Mouse (Mus musculus): ENCODE measurements around the gene Slc4a2. TPM values are rescaled to one million over a fixed set of nuclear protein-coding genes. Genes with fewer than 3 reads are reported as not detected.
A peak's percentile ranks its signal among the peaks of the same experiment; 100 is the strongest.

Slc4a2 gene
- total and polyA plus RNA-seq, 3 experiments, result 22.4 to 37.9 (median 25.9) TPM

DNA sequence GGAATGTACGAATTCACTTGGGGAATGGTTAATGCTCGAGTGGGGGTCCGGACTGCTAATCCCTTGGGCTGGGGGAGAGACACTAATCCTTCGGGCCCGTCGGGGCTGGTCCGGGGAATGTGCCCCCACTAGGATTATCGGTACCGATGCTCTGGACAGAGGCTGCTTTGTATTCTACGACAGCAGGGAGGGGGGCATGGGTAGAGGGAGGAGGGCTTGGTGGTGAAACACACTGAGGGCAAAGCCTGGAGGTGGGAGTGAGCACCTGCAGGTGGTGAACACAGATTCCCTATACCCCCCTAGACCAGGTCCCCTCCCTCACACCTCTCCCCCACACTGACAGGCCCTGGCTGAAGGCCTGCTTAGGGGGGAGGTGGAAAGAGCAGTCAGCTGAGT lies 2.4 kb downstream of the Slc4a2 start:
- peak overlapping the region; percentile 69 for H3K4me3 ChIP-seq
- H3K27ac ChIP-seq, result no peak overlapping the region; the same call in 1 of the 2 replicates
- no peaks in the 10 kb centered on the region for H3K36me3 ChIP-seq (ENCODE audit: control insufficient read depth, insufficient read depth, low read length)
- 10% methylated on average over 10 of the region's 10 CpGs for WGBS
- H3K4me1 ChIP-seq (ENCODE audit: control insufficient read depth, insufficient read depth, low read length), result peaks cover 8% of the 10 kb centered on the region
- no peaks in the 10 kb centered on the region for H3K27me3 ChIP-seq (ENCODE audit: control insufficient read depth, insufficient read depth, low read length)
- intact Hi-C loops (cut with DNase I), result loop anchor here (2.0 kb wide), 1 partner anchor 19 kb away; the partner anchor contains the start of gene Fastk
- DNase-seq, result no peak
- H3K79me2 ChIP-seq (replicated peaks; ENCODE audit: control insufficient read depth, insufficient read depth, low read length), result peaks cover 3% of the 10 kb centered on the region; the same call in 1 of the 2 replicates
- H3K9ac ChIP-seq (ENCODE audit: low read depth, low read length), result peak overlapping the region; percentile 86
- TF ChIP-seq POLR2A (IDR thresholded peaks at IDR 0.05; ENCODE audit: insufficient read depth, low read depth, low read length) (no peak), EP300 (IDR thresholded peaks at IDR 0.05; ENCODE audit: insufficient read depth, low read depth, low read length) (no peak), CTCF (IDR thresholded peaks at IDR 0.05) (no peak)

- WGBS, result 33% methylated on average over 9 of the region's 9 CpGs
- TF ChIP-seq CTCF (IDR thresholded peaks at IDR 0.05), result no peak
- TF ChIP-seq POLR2A (IDR thresholded peaks at IDR 0.05; ENCODE audit: insufficient read depth, low read depth, low read length), result no peak
- TF ChIP-seq EP300 (IDR thresholded peaks at IDR 0.05; ENCODE audit: insufficient read depth, low read depth, low read length), result no peak
- H3K27ac ChIP-seq, result no peak overlapping the region
- peak overlapping the region; percentile 69; the same call in 1 of the 2 replicates for H3K4me3 ChIP-seq
- peaks cover 8% of the 10 kb centered on the region for H3K4me1 ChIP-seq (ENCODE audit: control insufficient read depth, insufficient read depth, low read length)
- no peak overlapping the region for H3K9ac ChIP-seq (ENCODE audit: low read depth, low read length)
- no peaks in the 10 kb centered on the region for H3K27me3 ChIP-seq (ENCODE audit: control insufficient read depth, insufficient read depth, low read length)
- intact Hi-C loops (cut with DNase I), result loop anchor here (2.0 kb wide), 1 partner anchor 18 kb away; the partner anchor contains the start of gene Fastk
- DNase-seq, result no peak
- H3K36me3 ChIP-seq (ENCODE audit: control insufficient read depth, insufficient read depth, low read length), result no peaks in the 10 kb centered on the region
- H3K79me2 ChIP-seq (replicated peaks; ENCODE audit: control insufficient read depth, insufficient read depth, low read length), result peaks cover 3% of the 10 kb centered on the region; the same call in 1 of the 2 replicates
Observed at GRCm38 (mm10) chr5:24426556-24427284, 3.1 kb downstream of the Slc4a2 start.

- Histone ChIP-seq H3K79me2 (replicated peaks; ENCODE audit: control insufficient read depth, insufficient read depth, low read length) (peaks cover 3% of the 10 kb centered on the region; the same call in 1 of the 2 replicates), H3K9ac (ENCODE audit: low read depth, low read length) (no peak overlapping the region), H3K27me3 (ENCODE audit: control insufficient read depth, insufficient read depth, low read length) (no peaks in the 10 kb centered on the region), H3K36me3 (ENCODE audit: control insufficient read depth, insufficient read depth, low read length) (no peaks in the 10 kb centered on the region), H3K27ac (no peak overlapping the region), H3K4me3 (no peak overlapping the region), H3K4me1 (ENCODE audit: control insufficient read depth, insufficient read depth, low read length) (peaks cover 8% of the 10 kb centered on the region)
- no peak for TF ChIP-seq CTCF (IDR thresholded peaks at IDR 0.05)
- no peak for TF ChIP-seq EP300 (IDR thresholded peaks at IDR 0.05; ENCODE audit: insufficient read depth, low read depth, low read length)
- no peak for TF ChIP-seq POLR2A (IDR thresholded peaks at IDR 0.05; ENCODE audit: insufficient read depth, low read depth, low read length)
- no peak for DNase-seq
- intact Hi-C loops (cut with DNase I), result loop anchor here (2.0 kb wide), 1 partner anchor 18 kb away; the partner anchor contains the start of gene Fastk
- WGBS, result 65% methylated on average over 12 of the region's 12 CpGs
Observed at GRCm38 (mm10) chr5:24427285-24427633, 3.6 kb downstream of the Slc4a2 start.

DNA sequence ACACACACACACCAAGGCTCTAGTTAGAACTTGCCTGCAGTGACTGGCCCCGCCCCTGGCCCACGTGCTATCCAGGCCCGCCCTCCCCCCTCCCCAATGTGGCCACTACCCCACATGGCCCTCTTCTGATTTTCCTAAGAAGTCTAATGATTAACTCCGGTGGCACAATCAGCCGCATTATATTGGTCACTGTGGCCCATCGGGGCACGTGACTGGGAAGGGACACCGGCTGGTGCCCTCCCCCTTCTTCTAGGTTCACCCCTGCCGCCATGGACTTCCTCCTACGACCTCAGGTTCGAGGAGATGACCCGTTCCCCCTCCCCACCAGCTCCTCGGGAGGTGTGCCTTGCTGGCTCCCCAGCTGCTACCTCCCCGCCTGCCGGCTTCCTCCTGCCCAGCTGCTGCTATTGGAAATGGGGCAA lies 4.4 kb downstream of the Slc4a2 start:
- Histone ChIP-seq H3K27me3 (ENCODE audit: control insufficient read depth, insufficient read depth, low read length) (no peaks in the 10 kb centered on the region), H3K36me3 (ENCODE audit: control insufficient read depth, insufficient read depth, low read length) (peaks cover 5% of the 10 kb centered on the region), H3K27ac (no peak overlapping the region), H3K9ac (ENCODE audit: low read depth, low read length) (no peak overlapping the region), H3K4me1 (ENCODE audit: control insufficient read depth, insufficient read depth, low read length) (peaks cover 8% of the 10 kb centered on the region), H3K4me3 (no peak overlapping the region), H3K79me2 (replicated peaks; ENCODE audit: control insufficient read depth, insufficient read depth, low read length) (peaks cover 3% of the 10 kb centered on the region; the same call in 1 of the 2 replicates)
- 61% methylated on average over 15 of the region's 15 CpGs for WGBS
- no peak for DNase-seq
- intact Hi-C loops (cut with DNase I), result loop anchor here (2.0 kb wide), 1 partner anchor 17 kb away; the partner anchor contains the start of gene Fastk
- TF ChIP-seq EP300 (IDR thresholded peaks at IDR 0.05; ENCODE audit: insufficient read depth, low read depth, low read length) (no peak), CTCF (IDR thresholded peaks at IDR 0.05) (no peak), POLR2A (IDR thresholded peaks at IDR 0.05; ENCODE audit: insufficient read depth, low read depth, low read length) (no peak)

- H3K27me3 ChIP-seq (ENCODE audit: control insufficient read depth, insufficient read depth, low read length), result no peaks in the 10 kb centered on the region
- peaks cover 8% of the 10 kb centered on the region for H3K36me3 ChIP-seq (ENCODE audit: control insufficient read depth, insufficient read depth, low read length)
- intact Hi-C loops (cut with DNase I), result no loop called here
- no peak overlapping the region for H3K4me3 ChIP-seq
- DNase-seq, result no peak
- no peak overlapping the region for H3K27ac ChIP-seq
- H3K79me2 ChIP-seq (replicated peaks; ENCODE audit: control insufficient read depth, insufficient read depth, low read length), result peaks cover 3% of the 10 kb centered on the region; the same call in 1 of the 2 replicates
- TF ChIP-seq POLR2A (IDR thresholded peaks at IDR 0.05; ENCODE audit: insufficient read depth, low read depth, low read length), result no peak
- TF ChIP-seq CTCF (IDR thresholded peaks at IDR 0.05), result no peak
- no peak for TF ChIP-seq EP300 (IDR thresholded peaks at IDR 0.05; ENCODE audit: insufficient read depth, low read depth, low read length)
- 54% methylated on average over 9 of the region's 9 CpGs for WGBS
- H3K4me1 ChIP-seq (ENCODE audit: control insufficient read depth, insufficient read depth, low read length), result peaks cover 8% of the 10 kb centered on the region
- no peak overlapping the region for H3K9ac ChIP-seq (ENCODE audit: low read depth, low read length)
Observed at GRCm38 (mm10) chr5:24428596-24428995, 5.0 kb downstream of the Slc4a2 start.

GRCm38 (mm10) chr5:24433993-24434392 lies 10.4 kb downstream of the Slc4a2 start:
- Histone ChIP-seq H3K4me1 (ENCODE audit: control insufficient read depth, insufficient read depth, low read length) (no peaks in the 10 kb centered on the region; the same call in 1 of the 2 replicates), H3K27me3 (ENCODE audit: control insufficient read depth, insufficient read depth, low read length) (no peaks in the 10 kb centered on the region), H3K9ac (ENCODE audit: low read depth, low read length) (no peak overlapping the region), H3K36me3 (ENCODE audit: control insufficient read depth, insufficient read depth, low read length) (peaks cover 8% of the 10 kb centered on the region), H3K4me3 (no peak overlapping the region), H3K27ac (no peak overlapping the region), H3K79me2 (replicated peaks; ENCODE audit: control insufficient read depth, insufficient read depth, low read length) (no peaks in the 10 kb centered on the region)
- 84% methylated on average over 8 of the region's 8 CpGs for WGBS
- DNase-seq, result no peak
- intact Hi-C loops (cut with DNase I), result no loop called here
- no peak for TF ChIP-seq EP300 (IDR thresholded peaks at IDR 0.05; ENCODE audit: insufficient read depth, low read depth, low read length)
- TF ChIP-seq POLR2A (IDR thresholded peaks at IDR 0.05; ENCODE audit: insufficient read depth, low read depth, low read length), result no peak
- TF ChIP-seq CTCF (IDR thresholded peaks at IDR 0.05), result no peak
